Mouse (Mus musculus) ES-E14 (cell line): ENCODE data around the gene Nfib.

Experiments used
- CHD2 ChIP-seq: IDR thresholded peaks from 2 replicates; pipeline ENCODE4 v1.6.1; 2014; ENCODE audit warnings: mild to moderate bottlenecking, low read depth, low read length, inconsistent platforms
- HCFC1 ChIP-seq: IDR thresholded peaks from 2 replicates; pipeline ENCODE4 v1.6.1; 2012; ENCODE audit warnings: low read length, inconsistent platforms, borderline replicate concordance; ENCODE audit not compliant: insufficient read depth
- MAFK ChIP-seq: IDR thresholded peaks from 2 replicates; pipeline ENCODE4 v1.6.1; 2014; ENCODE audit warnings: mild to moderate bottlenecking, low read depth, low read length, inconsistent platforms; ENCODE audit not compliant: insufficient read depth
- ZC3H11A ChIP-seq: IDR thresholded peaks from 2 replicates; pipeline ENCODE4 v1.6.1; 2012; ENCODE audit warnings: low read depth, mild to moderate bottlenecking, inconsistent platforms, low read length, borderline replicate concordance
- ZNF384 ChIP-seq: IDR thresholded peaks from 2 replicates; pipeline ENCODE4 v1.6.1; 2012; ENCODE audit warnings: low read depth, low read length, inconsistent platforms

- no peak for TF ChIP-seq MAFK
- TF ChIP-seq CHD2 = no peak
- TF ChIP-seq HCFC1 = no peak
- TF ChIP-seq ZNF384 = no peak
- TF ChIP-seq ZC3H11A = no peak
Observed at GRCm38 (mm10) chr4:82730248-82730887, 24.8 kb upstream of the Nfib start.
